Mouse (Mus musculus) natural killer cell, adult 2 months (primary cell): ENCODE data around the gene Lingo3.
A peak's percentile ranks its signal among the peaks of the same experiment; 100 is the strongest.

Experiments
- DNase-seq, 2 experiments: peaks; one replicate each; pipeline ENCODE4 v3.0.0; 2022; ENCODE audit warnings: low spot score in 2 of 2

The Lingo3 gene

GRCm38 (mm10) chr10:80799070-80799566 lies 44.7 kb downstream of the Lingo3 start:
- DNase-seq = no peak

DNA sequence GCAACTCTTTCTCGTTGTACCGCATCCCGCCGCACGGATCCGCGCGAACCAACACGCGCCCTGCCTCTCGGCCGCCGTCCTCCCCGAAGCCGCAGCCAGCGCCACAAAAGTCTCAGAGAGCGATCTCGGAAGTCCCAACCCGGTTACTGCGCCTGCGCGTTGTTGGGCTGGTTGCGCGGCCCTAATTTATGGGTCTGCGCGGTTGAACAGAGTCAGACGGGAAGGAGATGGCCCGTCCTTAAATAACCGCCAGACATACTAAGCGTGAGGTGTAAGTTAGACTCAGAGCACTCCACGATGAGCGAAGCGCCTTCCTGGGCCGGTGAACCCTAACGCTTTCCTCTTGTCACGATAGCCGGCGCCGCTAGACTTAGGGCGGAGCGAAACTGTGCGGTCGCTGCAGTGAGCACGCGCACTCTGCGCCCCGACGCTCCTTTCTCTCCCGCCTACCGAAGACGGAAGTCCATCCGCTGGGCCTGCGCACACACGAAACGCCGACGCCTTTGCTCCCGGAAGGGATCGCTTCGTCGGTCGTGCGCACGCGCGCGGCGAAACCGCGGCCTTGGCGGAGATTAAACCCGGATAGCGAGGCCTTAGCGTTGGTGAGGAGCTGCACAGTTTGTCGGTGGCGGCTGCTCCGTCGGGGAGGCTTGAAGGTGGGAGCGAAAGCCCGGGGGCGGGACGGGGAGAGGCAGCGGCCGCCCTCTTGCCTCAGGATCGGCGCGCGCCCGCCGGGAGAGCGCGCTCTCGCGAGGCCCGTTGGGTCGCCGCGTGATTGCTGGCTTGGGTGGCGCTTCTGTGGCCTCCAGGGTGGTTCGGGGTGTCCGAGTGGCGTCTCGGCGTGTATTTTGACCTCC lies 45.5 kb downstream of the Lingo3 start, which contains the start of the genes Sf3a2 and Plekhj1:
Gene Sf3a2, plus strand, starts transcription at position 49 of the 857 bp plus-strand sequence.
Gene Plekhj1, minus strand, starts transcription at position 477 of the 857 bp plus-strand sequence.
- DNase-seq = peak; percentile 95

DNA sequence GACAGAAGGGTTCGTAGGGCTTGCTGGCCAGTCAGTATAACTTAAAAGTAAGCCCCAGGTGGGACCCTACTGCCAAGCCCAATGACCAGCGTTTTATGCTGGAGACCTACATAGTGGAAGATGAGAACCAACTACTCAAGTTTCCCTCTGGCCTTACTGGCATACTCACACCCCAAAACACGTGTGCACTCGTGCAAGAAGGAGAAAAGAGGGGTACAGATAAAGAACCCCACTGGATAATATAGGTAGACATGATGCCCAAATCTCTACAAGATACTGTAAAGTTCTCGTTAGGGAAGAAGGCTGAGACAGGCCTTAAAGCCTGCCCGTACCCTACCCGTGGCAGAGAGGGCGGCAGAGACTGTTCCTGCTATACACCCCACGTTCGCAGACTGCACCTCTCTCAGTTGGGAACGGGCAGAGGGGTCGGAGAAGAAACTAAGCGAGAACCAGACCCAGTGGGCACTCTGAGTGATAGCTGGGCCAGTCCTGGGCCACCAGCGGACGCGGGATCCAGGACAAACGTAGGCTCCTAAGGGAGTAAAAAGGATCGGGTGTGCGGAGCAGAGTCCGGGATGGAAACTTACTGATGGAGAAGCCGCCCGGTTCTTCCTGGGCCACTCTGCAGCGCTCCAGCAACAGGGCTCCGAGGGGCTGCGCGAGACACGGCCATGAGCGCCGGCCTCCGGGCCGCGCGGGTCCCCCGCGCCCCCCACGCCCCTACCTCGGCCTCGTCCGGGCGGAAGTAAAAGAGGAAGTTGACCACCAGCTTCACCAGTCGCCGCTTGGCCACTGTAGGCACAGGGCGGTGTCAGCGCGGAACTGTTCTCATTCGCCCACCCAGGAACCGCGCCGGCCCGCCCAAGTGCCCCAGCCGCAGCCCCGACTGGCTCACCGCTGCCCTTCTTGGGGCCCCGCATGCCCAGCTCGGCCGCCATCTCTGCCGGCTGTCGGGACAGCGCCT lies 46.4 kb downstream of the Lingo3 start:
- peak in 1 of 2 experiments; percentile 14 for DNase-seq

GRCm38 (mm10) chr10:80796307-80796848 lies 47.5 kb downstream of the Lingo3 start:
- no peak for DNase-seq

DNA sequence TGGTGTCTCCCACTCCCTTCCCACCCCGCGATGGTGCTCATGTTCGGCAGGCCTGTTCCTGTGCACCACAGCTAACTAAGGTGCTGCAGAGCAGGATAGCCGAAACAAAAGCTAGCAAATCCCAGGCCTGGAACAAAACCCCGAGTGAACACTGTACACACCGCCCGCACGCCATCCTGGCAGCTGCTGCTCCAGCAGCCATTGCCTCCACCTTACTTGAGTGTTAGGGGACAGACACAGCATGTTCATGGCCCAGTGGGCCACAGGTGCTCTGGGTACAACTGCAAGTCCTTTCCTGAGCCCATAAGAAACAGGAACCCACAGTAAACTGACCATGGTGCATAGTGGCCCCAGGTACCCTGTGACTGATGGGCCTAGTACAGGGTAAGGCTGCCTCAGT lies 49.1 kb downstream of the Lingo3 start:
- DNase-seq = no peak

- DNase-seq = no peak
Observed at GRCm38 (mm10) chr10:80793803-80794202, 50.0 kb downstream of the Lingo3 start.

DNA sequence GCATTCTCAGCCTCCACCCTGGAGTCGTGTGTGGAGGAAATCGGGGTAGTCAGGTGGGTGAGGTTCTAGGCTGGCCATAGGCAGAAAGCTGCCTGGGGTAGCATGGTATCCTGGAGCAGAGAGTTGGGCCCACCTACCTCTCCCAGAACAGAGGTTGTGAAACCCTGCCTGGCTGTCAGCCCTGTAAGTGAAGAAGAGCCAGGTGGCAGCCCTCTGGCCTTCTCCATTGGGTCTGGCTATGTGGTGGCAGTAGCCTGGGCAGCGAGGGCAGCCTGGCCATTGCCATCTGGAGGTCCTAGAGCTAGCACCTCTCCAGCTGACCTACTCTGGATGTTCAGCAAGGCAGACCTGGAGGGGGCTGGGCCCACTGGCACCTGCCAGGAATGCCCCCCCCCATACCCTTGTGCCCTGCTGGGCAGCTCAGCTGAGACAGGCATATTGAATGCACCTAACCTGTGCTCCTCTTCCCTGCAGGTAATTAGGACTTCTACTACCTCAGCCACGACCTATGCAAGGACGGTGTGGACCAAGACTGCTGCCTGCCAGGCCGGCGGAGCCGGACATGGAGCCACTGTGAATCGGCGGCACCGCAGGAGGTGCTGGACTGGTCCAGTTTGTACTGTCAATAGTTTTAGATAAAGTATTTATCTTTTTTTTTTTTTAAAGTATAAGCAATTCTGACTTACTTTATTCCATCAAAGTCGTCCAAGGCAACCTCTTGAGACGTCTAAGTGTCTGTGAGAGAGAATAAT lies 50.6 kb downstream of the Lingo3 start:
- no peak for DNase-seq

GRCm38 (mm10) chr10:80792175-80793032 lies 51.4 kb downstream of the Lingo3 start:
- no peak for DNase-seq

- no peak for DNase-seq
Observed at GRCm38 (mm10) chr10:80791476-80792174, 52.2 kb downstream of the Lingo3 start.

GRCm38 (mm10) chr10:80790761-80791404 lies 53.0 kb downstream of the Lingo3 start:
- no peak for DNase-seq

DNA sequence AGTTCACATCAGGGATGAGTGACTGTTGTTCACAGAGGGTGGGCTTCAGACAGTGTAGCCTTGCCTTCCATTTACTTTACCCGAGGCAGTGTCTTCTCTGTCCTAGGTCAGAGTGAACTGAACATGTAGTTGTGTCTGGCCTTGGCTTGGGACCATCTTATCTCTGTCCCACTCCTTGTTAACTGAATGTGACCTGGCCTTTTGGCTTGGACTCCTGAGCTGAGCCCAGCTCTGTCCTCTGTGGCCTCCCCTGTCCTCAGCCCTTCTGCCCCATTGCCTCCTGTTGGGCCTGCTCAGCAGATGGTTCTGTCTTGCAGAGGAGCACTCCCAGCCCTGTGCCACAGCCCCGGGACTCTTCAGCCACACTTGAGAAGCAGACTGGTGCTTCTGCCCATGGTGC lies 56.3 kb downstream of the Lingo3 start:
- DNase-seq = no peak

GRCm38 (mm10) chr10:80785963-80786362 lies 57.9 kb downstream of the Lingo3 start:
- DNase-seq = no peak

DNA sequence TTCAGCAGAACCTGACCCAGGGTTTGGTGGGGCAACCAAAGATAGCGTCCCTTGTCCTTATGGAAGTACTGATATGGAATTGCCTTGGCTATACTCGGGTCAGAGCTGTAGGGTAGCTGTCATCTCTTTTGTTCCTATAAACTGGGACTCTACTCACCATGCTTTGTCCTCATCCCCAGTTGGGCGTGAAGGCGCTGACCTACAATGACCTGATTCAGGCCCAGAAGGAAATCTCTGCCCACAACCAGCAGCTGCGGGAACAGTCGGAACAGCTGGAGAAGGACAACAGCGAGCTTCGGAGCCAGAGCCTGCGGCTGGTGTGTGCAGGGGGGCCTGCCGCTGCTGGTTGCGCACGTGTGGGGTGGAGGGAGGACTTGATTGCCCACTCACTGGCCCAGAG lies 59.0 kb downstream of the Lingo3 start:
- no peak for DNase-seq

GRCm38 (mm10) chr10:80784302-80784701 lies 59.5 kb downstream of the Lingo3 start:
- no peak for DNase-seq
